Mouse (Mus musculus) megakaryocyte, embryonic 14.5 days (primary cell): ENCODE data around the gene Sft2d1.

ENCODE experiments used
- FLI1 ChIP-seq: IDR thresholded peaks from 2 replicates; pipeline ENCODE4 v1.6.1; 2012; ENCODE audit warnings: low read length, inconsistent platforms, mixed read lengths
- GATA1 ChIP-seq: IDR thresholded peaks from 3 replicates; pipeline ENCODE4 v1.6.1; 2012; ENCODE audit warnings: mixed read lengths, low read length, inconsistent platforms, borderline replicate concordance

- TF ChIP-seq GATA1 (no peak), FLI1 (no peak)
Measured at GRCm38 (mm10) chr17:8302772-8303438, 8.0 kb upstream of the Sft2d1 start.
